Mouse (Mus musculus): ENCODE results near the gene Soga3. TPM values are rescaled to one million over a fixed set of nuclear protein-coding genes. Genes with fewer than 3 reads are reported as not detected.
A peak's percentile ranks its signal among the peaks of the same experiment; 100 is the strongest.

Soga3 gene
- total RNA-seq, 2 experiments from 2014 or later, result not detected

GRCm38 (mm10) chr10:29176881-29177280 is 33.2 kb downstream of the Soga3 start:
- intact Hi-C loops (cut with DNase I), result no loop called here
- Histone ChIP-seq H3K27ac (no peak overlapping the region), H3K4me3 (no peak overlapping the region)
- DNase-seq, result no peak
- TF ChIP-seq CTCF (IDR thresholded peaks at IDR 0.05), result no peak

DNA sequence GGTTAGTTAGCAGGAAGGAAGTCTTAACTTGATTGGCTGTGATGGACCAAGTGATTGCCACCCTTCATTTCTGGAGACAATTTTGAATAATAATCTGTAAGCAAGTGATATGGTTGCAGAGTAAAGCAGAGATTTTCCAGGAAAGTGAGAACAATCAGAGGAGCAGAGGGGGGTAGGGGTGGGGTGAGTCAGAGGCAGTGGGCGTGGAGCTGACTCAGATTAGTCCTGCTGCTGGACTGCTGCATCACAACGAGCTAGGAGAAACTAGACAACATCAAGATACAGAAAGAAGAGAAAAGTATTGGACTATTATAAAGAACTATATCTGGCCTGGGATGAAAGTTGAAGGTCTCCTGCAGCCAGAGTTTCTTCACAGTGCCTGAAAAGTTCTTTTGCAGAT is 34.4 kb downstream of the Soga3 start:
- no peak for TF ChIP-seq CTCF (IDR thresholded peaks at IDR 0.05)
- no peak for DNase-seq
- H3K4me3 ChIP-seq, result no peak overlapping the region
- H3K27ac ChIP-seq, result no peak overlapping the region
- intact Hi-C loops (cut with DNase I), result no loop called here

DNA sequence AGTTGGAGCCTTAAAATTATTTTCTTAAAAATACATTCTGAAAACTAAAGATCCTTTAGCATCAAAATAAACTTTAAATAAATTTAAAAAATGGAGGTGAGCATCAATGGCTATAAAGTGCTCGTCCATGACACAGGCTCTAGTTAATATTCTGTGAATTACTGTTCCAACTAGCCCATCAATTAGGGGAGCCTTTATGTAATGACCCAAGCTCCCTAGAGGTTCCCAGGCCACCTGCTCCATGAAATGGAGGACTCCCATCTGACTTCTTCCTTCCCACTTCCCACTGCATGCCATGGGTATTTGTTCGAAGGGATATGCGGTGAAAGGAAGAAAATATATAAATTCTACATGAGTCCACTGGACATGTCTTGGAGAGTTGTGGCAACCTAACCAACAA is 36.6 kb downstream of the Soga3 start:
- H3K27ac ChIP-seq, result no peak overlapping the region
- intact Hi-C loops (cut with DNase I), result no loop called here
- TF ChIP-seq CTCF (IDR thresholded peaks at IDR 0.05), result no peak
- DNase-seq, result no peak
- H3K4me3 ChIP-seq, result no peak overlapping the region

DNA sequence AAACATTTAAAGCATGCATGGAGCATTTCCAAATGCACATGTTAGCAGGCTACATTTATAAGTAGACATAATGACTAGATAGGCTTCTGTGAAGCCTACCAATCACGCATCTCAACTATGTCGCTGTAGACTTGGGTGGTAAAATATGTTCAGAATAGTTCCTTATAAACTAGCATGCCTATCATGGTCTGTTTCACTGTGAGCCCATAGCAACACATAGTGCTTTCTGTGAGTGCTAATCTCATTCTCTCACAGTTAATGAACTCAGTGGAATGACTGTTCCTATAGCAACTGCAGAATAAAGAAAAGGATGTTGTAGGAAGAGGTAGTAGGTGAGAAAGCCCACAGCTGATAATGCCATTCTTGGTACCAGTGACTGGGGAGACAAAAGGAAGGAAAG is 37.4 kb downstream of the Soga3 start:
- H3K27ac ChIP-seq, result no peak overlapping the region

DNA sequence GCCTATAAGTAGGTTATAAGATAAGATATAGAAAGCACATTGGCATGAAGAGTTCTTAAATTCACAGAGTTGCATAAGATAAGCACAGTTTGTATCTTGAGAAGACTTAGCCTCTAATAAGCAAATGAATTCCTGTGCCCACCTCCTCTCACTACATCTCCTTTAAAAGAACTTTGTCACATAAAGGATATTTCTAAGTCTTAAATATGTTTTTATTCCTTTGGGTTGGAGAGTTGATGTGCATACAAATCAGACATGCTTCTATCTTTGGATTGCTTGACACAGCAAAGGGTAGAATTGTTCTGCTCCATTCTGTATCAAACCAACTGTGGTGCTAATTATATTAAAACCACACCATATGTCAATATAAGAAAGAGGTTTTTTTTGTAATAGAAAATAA is 50.1 kb downstream of the Soga3 start:
- Histone ChIP-seq H3K27ac (no peak overlapping the region), H3K4me3 (no peak overlapping the region)
- DNase-seq, result no peak
- no peak for TF ChIP-seq CTCF (IDR thresholded peaks at IDR 0.05)
- intact Hi-C loops (cut with DNase I), result no loop called here

More for the DNA sequence above, 37.4 kb downstream of the Soga3 start:
- TF ChIP-seq CTCF (IDR thresholded peaks at IDR 0.05), result no peak
- no peak for DNase-seq
- H3K4me3 ChIP-seq, result no peak overlapping the region
- intact Hi-C loops (cut with DNase I), result no loop called here

DNA sequence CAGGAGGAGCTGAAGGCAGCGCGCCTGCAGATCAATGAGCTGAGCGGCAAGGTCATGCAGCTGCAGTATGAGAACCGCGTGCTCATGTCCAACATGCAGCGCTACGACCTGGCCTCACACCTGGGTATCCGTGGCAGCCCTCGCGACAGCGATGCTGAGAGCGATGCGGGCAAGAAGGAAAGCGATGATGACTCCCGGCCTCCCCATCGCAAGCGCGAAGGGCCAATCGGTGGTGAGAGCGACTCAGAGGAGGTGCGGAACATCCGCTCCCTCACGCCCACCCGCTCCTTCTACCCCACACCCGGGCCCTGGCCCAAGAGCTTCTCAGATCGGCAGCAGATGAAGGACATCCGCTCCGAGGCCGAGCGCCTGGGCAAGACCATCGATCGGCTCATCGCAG is 53.2 kb downstream of the Soga3 start:
- intact Hi-C loops (cut with DNase I), result no loop called here
- H3K4me3 ChIP-seq, result no peak overlapping the region
- no peak overlapping the region for H3K27ac ChIP-seq
- peak; percentile 23 for DNase-seq
- TF ChIP-seq CTCF (IDR thresholded peaks at IDR 0.05), result no peak

- Histone ChIP-seq H3K4me3 (no peak within 1 kb of the TSS), H3K27ac (no peak within 1 kb of the TSS)
- TF ChIP-seq CTCF (IDR thresholded peaks at IDR 0.05), result no peak
- DNase-seq, result no peak
- intact Hi-C loops (cut with DNase I), result no loop called here
Observed at GRCm38 (mm10) chr10:29198642-29199041, 55.0 kb downstream of the Soga3 start, which contains the start of gene Gm49353. Gm49353 (plus strand) TSS chr10:29198954.

DNA sequence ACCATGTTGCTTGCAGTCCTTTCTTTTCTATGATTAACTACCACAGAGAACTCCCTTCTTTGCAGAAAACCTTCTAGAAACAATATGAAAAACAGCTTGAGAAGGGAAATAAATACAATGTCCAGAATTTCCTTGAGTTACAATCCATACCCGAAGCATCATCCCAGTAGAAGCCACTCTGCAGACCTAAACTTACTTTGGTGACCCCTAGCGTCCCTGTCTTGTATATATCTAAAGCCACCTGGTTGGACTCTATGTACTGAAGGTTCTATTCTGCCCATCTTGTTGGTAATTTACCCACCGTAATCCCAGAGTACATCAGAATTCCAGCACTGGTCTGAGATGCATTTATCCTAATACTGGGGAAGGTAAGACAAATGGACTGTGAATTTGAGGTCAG is 56.2 kb downstream of the Soga3 start:
- no peak for DNase-seq
- intact Hi-C loops (cut with DNase I), result no loop called here
- Histone ChIP-seq H3K4me3 (no peak overlapping the region), H3K27ac (no peak overlapping the region)
- no peak for TF ChIP-seq CTCF (IDR thresholded peaks at IDR 0.05)

- intact Hi-C loops (cut with DNase I), result no loop called here
- H3K27ac ChIP-seq, result no peak overlapping the region
- H3K4me3 ChIP-seq, result no peak overlapping the region
- DNase-seq, result no peak
- no peak for TF ChIP-seq CTCF (IDR thresholded peaks at IDR 0.05)
Observed at GRCm38 (mm10) chr10:29200609-29201008, 57.0 kb downstream of the Soga3 start.

DNA sequence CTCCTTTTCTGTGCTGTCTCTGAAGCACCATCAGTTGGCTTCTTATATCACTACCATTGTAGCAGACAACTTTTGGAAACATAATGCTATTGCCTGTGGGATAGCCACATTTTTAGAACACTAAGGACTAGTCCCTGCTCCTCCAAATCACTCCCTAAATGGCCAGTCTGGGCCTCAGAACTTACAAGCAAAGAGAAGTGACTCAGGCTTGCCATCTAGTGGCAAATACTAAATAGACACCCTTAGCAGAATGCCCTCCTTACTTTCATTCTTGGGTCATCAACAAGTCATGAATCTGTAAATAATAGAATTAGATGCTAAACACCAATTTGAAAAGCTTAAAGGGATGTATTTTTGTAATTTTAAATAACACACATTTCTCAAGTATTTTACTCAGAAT is 63.1 kb downstream of the Soga3 start:
- Histone ChIP-seq H3K27ac (no peak overlapping the region), H3K4me3 (no peak overlapping the region)
- TF ChIP-seq CTCF (IDR thresholded peaks at IDR 0.05), result peak; percentile 79
- intact Hi-C loops (cut with DNase I), result loop anchor here (2.0 kb wide), 1 partner anchor 100 kb away; no protein-coding TSS in a partner anchor
- no peak for DNase-seq

- intact Hi-C loops (cut with DNase I), result no loop called here
- no peak for DNase-seq
- TF ChIP-seq CTCF (IDR thresholded peaks at IDR 0.05), result no peak
- peak overlapping the region; percentile 98 for H3K27ac ChIP-seq
- H3K4me3 ChIP-seq, result no peak overlapping the region
Observed at GRCm38 (mm10) chr10:29208735-29209134, 65.1 kb downstream of the Soga3 start.

GRCm38 (mm10) chr10:29211453-29211852 is 67.8 kb downstream of the Soga3 start, which contains the start of gene 9330159F19Rik:
9330159F19Rik (plus strand) TSS chr10:29211606.
- H3K4me3 ChIP-seq, result peak within 1 kb of the TSS; percentile 76

DNA sequence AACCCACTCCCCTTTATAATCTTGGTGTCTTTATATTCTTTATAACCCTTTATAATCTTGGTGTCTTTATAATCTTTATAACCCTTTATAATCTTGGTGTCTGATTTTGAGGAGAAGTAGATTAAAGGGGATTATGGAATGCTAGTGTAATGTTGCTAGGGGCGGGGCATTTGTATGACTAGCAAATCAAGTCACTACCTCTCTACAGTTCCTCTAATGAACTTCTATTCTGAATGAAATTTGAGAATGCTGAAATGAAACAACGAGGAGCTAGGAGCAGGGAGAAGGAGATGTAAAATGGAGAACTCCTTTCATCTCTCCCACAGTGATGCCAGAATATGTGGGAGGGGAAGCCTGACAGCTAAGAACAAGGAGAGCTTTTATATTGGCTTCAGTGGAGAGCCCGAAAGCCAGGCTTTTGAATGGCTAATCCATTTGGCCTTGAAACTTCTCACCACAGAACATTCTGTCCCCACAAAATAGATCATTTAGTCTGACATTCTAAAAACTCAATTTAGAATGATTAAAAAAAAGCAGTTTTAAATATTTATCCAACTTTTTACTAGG is 70.0 kb downstream of the Soga3 start:
- DNase-seq, result no peak
- peak overlapping the region; percentile 98 for H3K27ac ChIP-seq
- intact Hi-C loops (cut with DNase I), result loop anchor here (5.0 kb wide), 2 partner anchors 99 to 149 kb away; partner anchors contain the start of genes Echdc1 and Rnf146
- H3K4me3 ChIP-seq, result peak overlapping the region; percentile 76
- no peak for TF ChIP-seq CTCF (IDR thresholded peaks at IDR 0.05)

More at GRCm38 (mm10) chr10:29211453-29211852, 67.8 kb downstream of the Soga3 start, which contains the start of gene 9330159F19Rik:
- intact Hi-C loops (cut with DNase I), result loop anchor here (5.0 kb wide), 2 partner anchors 101 to 151 kb away; partner anchors contain the start of genes Echdc1 and Rnf146
- TF ChIP-seq CTCF (IDR thresholded peaks at IDR 0.05), result no peak
- peak; percentile 85 for DNase-seq
- peak within 1 kb of the TSS; percentile 98 for H3K27ac ChIP-seq

DNA sequence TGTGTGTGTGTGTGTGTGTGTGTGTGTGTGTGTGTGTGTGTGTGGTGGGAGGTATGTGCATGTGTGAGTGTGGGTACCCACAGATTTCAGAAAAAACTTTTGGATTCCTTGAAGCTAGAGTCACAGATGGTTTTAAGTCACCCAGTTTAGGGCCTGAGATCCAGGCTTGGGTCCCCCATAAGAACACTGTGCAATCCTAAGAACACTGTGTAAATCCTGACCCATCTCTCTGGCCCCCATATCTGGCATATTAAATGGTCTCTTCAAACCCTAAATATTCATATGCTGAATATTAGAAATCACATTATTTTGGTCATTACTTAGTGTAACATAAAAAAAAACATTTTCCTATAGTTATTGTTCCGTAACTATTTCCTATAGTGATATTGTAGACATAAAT is 73.3 kb downstream of the Soga3 start:
- intact Hi-C loops (cut with DNase I), result no loop called here
- H3K4me3 ChIP-seq, result peak overlapping the region; percentile 54
- TF ChIP-seq CTCF (IDR thresholded peaks at IDR 0.05), result no peak
- DNase-seq, result no peak
- H3K27ac ChIP-seq, result peak overlapping the region; percentile 78

Measured in gastrocnemius, adult 2 months (tissue).